Mouse (Mus musculus) brain, embryonic 14.5 days (tissue): ENCODE results near the gene Serhl.

ENCODE experiments used
- CTCF ChIP-seq: fragments of 200-500 bp; IDR thresholded peaks from 2 replicates; pipeline ENCODE4 v1.5.1; 2012; ENCODE audit warnings: inconsistent platforms, mild to moderate bottlenecking, moderate library complexity, borderline replicate concordance; ENCODE audit not compliant: insufficient read depth, insufficient read length; ENCODE audit errors: extremely low read depth
- POLR2A ChIP-seq: fragments of 200-500 bp; IDR thresholded peaks from 2 replicates; pipeline ENCODE4 v1.6.1; 2012; ENCODE audit warnings: mild to moderate bottlenecking, inconsistent platforms, borderline replicate concordance; ENCODE audit not compliant: poor library complexity, insufficient read depth, insufficient read length, severe bottlenecking; ENCODE audit errors: extremely low read depth

DNA sequence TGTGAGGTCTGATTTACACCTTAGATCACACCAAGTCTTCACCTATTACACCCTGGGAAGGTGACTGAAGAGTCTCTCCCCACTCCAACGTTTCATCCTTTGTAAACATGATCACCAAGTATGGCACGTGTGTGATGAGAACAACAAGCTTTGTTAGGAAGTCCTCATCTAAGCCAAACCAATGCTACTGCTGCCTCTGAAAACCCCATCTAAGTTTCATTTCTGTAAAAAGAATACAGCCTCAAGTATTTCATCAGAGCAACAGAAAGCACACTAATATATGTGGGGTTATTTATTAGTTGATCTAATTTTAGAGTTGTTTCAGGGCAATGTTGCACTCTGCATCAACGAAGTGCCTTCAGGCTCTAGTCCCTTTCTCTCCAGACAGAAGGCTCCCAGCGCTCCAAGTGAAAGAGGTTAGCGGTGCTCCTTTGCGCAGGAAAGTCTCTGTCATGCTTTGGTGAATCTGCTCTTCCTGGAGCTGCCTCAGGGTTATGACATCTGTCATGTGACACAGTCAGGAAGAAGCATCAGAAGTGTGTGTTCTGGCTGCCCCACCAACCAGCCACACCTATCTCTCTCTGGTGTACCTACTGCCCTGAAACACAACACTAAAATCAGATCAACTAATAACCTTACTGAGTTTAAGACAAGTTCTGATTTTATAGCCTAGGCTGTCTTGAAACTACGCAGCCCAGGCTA is 40.4 kb downstream of the Serhl start:
- no peak for TF ChIP-seq CTCF
- no peak for TF ChIP-seq POLR2A
